Mouse (Mus musculus) layer of hippocampus, adult 2 months (tissue): ENCODE data around the gene Topaz1. TPM values are rescaled to one million over a fixed set of nuclear protein-coding genes. Genes with fewer than 3 reads are reported as not detected.

Experiments
- DNase-seq, 2 experiments: peaks; one replicate each; pipeline ENCODE4 v3.0.0; 2022; ENCODE audit warnings: low spot score in 2 of 2
- H3K27ac ChIP-seq: fragments of 200-600 bp; 2 replicates; pipeline ENCODE4 v1.8.1; 2022
- H3K4me3 ChIP-seq: fragments of 200-600 bp; 2 replicates; pipeline ENCODE4 v1.8.1; 2022; ENCODE audit warnings: mild to moderate bottlenecking
- CTCF ChIP-seq: fragments of 200-600 bp; conservative IDR thresholded peaks from 2 replicates; pipeline ENCODE4 v1.8.1; 2022; ENCODE audit warnings: antibody characterized with exemption, mild to moderate bottlenecking, moderate library complexity
- total RNA-seq, 2 experiments: library from RNA; stranded (reverse); gene quantifications; 2 replicates each; pipeline ENCODE4 v1.2.3; 2021

The Topaz1 gene
- total RNA-seq, 2 experiments from 2014 or later, result not detected

- no peak for TF ChIP-seq CTCF
- DNase-seq, result no peak
- no peak overlapping the region for H3K4me3 ChIP-seq
- H3K27ac ChIP-seq, result no peak overlapping the region
These were observed 1.3 kb upstream of the Topaz1 start for GRCm38 (mm10) chr9:122745879-122746278.

GRCm38 (mm10) chr9:122757614-122758013 lies 10.5 kb downstream of the Topaz1 start:
- no peak for DNase-seq
- Histone ChIP-seq H3K4me3 (no peak overlapping the region), H3K27ac (peak overlapping the region; percentile 11; the same call in 1 of the 2 replicates)
- TF ChIP-seq CTCF, result no peak

- no peak overlapping the region for H3K27ac ChIP-seq
- no peak for TF ChIP-seq CTCF
- no peak overlapping the region for H3K4me3 ChIP-seq
- DNase-seq, result no peak
These were observed 13.0 kb downstream of the Topaz1 start for GRCm38 (mm10) chr9:122760111-122760510.

GRCm38 (mm10) chr9:122785231-122785630 lies 38.1 kb downstream of the Topaz1 start:
- DNase-seq, result no peak
- no peak for TF ChIP-seq CTCF
- Histone ChIP-seq H3K27ac (no peak overlapping the region), H3K4me3 (no peak overlapping the region)

GRCm38 (mm10) chr9:122786534-122786933 lies 39.4 kb downstream of the Topaz1 start:
- DNase-seq, result no peak
- Histone ChIP-seq H3K4me3 (no peak overlapping the region), H3K27ac (no peak overlapping the region)
- TF ChIP-seq CTCF, result no peak

GRCm38 (mm10) chr9:122805053-122805844 lies 58.1 kb downstream of the Topaz1 start, which contains the start of gene Tcaim:
Gene Tcaim (plus strand): TSS chr9:122805539.
- Histone ChIP-seq H3K27ac (peak within 1 kb of the TSS; percentile 98), H3K4me3 (peak within 1 kb of the TSS; percentile 83)
- peak; percentile 90 to 91 for DNase-seq
- no peak for TF ChIP-seq CTCF

- Histone ChIP-seq H3K27ac (peak overlapping the region; percentile 98), H3K4me3 (peak overlapping the region; percentile 83)
- no peak for TF ChIP-seq CTCF
- DNase-seq, result no peak
These were observed 58.7 kb downstream of the Topaz1 start for GRCm38 (mm10) chr9:122805845-122806341.

GRCm38 (mm10) chr9:122807186-122807585 lies 60.0 kb downstream of the Topaz1 start:
- no peak overlapping the region for H3K27ac ChIP-seq
- no peak for DNase-seq
- no peak for TF ChIP-seq CTCF
- no peak overlapping the region for H3K4me3 ChIP-seq

GRCm38 (mm10) chr9:122810212-122810611 lies 63.1 kb downstream of the Topaz1 start:
- H3K4me3 ChIP-seq, result no peak overlapping the region
- no peak for DNase-seq
- TF ChIP-seq CTCF, result no peak
- H3K27ac ChIP-seq, result no peak overlapping the region

- Histone ChIP-seq H3K27ac (no peak overlapping the region), H3K4me3 (no peak overlapping the region)
- no peak for DNase-seq
- TF ChIP-seq CTCF, result no peak
These were observed 65.2 kb downstream of the Topaz1 start for GRCm38 (mm10) chr9:122812386-122812785.

- no peak for TF ChIP-seq CTCF
- DNase-seq, result no peak
- Histone ChIP-seq H3K27ac (no peak overlapping the region), H3K4me3 (no peak overlapping the region)
These were observed 67.6 kb downstream of the Topaz1 start for GRCm38 (mm10) chr9:122814775-122815174.

- DNase-seq, result no peak
- TF ChIP-seq CTCF, result no peak
- Histone ChIP-seq H3K4me3 (no peak overlapping the region), H3K27ac (no peak overlapping the region)
These were observed 68.2 kb downstream of the Topaz1 start for GRCm38 (mm10) chr9:122815239-122815851.

- Histone ChIP-seq H3K27ac (no peak overlapping the region), H3K4me3 (no peak overlapping the region)
- DNase-seq, result no peak
- no peak for TF ChIP-seq CTCF
These were observed 76.3 kb downstream of the Topaz1 start for GRCm38 (mm10) chr9:122823374-122824017.
